Mouse (Mus musculus): Measurements from ENCODE around the gene Rap2b.

- TF ChIP-seq POLR2A (IDR thresholded peaks at IDR 0.05; ENCODE audit: extremely low read depth, insufficient read depth, low read length) (no peak), CTCF (IDR thresholded peaks at IDR 0.05; ENCODE audit: low read depth, low read length) (no peak)
These were observed 54.4 kb downstream of the Rap2b start for GRCm38 (mm10) chr3:61415883-61416282.

All from liver, adult 2 months (tissue).